Mouse (Mus musculus): Measurements from ENCODE around the gene 1700088E04Rik.

The 1700088E04Rik gene

DNA sequence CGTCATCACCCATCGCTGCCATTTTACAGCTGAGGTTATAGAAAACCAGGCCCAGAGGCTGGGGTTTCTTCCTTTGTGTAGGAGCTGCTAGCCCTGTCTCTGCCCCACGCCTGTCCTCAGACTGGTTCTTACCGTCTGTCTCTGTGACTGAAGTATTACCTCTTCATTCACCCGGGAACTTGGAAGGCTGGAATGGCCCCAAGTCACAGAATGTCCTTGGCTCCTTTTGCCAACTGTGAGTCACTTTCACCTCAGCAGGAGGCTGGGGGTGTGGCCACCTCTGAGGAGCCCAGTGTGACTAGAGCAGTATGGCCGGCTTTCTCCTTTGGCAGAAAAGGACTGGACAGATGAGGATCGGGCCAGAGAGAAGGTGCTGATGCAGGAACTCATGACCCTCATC, 9.6 kb downstream of the 1700088E04Rik start:
- DNase-seq (ENCODE audit: low spot score): peak; percentile 88

DNA sequence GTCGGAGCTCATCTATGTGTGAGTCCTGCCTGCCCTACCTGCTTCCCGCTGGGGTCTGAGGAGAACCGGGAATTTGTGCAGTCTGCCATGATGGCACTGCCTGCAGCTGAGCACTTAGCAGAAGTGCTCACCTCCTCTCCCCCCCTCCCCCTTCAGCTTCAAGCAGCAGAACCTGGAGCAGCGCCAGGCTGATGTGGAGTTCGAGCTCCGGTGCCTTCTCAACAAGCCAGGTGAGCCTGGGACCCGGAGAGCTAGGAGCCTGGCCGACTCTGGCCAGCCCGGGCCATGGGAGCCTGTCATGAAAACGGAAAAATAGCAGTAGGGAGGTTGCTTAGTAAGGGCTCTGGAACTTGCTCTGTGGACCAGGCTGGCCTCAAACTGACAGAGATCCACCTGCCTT, 10.3 kb downstream of the 1700088E04Rik start:
- peak; percentile 72 for DNase-seq (ENCODE audit: low spot score)

DNA sequence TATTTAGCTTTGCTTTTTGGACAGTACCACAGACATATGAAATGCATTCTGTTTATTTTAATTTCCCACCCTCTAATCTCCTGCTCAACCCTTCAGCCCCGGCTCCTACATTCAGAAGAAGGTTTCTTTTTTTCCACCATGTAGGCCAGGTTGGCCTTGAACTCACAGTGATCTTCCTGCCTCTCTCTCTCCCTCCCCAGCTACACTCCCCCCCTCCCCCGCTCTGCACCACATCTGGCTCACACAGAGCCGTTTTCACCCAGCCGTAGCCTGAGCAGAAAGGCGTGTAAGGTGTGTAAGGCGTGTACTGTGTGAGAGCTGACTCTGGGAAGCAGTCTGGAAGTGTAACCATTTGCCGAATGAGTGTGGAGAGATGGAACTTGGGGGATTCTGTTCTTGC, 11.7 kb downstream of the 1700088E04Rik start:
- DNase-seq (ENCODE audit: low spot score): peak; percentile 71

DNA sequence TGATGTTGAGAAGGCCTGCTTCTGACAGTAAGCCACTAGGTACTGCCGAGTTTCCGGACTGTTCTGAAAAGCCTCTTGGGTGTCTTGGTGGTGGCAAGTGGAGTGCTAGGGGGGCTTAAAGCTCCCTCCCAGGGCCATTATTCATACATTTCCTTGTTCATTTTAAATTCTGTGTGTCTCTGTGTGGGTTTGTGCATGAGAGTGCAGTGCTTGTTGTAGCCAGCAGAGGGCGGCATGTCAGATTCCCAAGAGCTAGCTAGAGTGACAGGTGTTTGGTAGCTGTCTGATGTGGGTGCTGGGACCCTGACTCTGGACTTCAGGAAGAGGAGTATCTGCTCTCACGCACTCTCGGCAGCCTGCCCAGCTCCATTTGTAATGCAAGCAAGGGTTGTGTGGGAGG, 12.8 kb downstream of the 1700088E04Rik start:
- no peak for DNase-seq (ENCODE audit: low spot score)

DNA sequence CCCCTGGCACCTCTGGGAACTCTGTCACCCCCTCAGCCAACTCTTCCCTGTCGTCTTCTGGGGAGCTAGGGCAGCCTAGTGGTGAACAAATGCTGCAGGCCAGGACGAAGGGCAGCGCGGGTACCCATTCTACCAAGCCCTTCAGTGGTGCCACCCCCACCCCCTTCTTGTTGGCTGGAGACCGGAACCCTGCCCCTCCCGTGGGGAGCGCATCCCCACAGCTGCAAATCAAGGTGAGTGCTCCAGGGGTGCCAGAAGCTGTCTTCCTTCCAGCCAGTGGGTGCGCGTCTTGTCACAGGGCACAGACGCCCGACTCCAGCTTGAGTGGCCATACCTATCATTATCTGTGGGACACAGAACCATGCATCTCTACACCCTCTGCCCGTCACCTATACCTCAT, 14.0 kb downstream of the 1700088E04Rik start:
- DNase-seq (ENCODE audit: low spot score): no peak

DNA sequence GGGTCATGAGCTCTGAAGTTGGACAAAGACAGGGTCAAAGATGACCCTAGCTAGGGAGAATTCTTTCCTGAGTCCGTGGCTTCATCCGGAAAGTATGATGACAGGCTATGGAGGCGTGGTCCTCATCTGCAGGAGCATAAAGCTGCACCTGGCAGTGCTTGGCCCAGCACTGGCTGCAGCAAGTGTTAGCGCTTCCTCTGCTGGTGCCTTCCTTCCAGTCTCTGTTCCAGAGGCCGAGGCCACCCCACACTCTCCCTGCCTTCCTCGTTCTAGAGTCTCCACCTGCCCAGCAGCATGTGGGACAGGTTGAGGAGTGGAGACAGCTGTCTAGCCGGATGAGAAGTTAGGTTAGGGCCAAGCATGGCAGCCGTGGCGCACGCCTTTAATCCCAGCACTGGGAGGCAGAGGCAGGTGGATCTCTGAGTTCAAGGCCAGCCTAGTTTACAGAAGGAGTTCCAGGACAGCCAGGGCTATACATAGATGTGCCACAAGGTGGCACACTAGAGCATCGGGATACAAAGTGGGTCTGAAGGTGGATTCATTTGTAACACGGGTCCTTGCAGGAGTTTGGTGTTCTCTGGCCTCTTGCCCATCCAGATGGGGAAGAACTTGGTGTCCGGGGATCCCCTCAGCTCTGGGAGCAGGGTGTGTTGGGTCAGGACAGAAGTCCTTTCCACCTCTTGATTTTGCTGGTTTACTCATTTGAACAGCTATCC, 14.7 kb downstream of the 1700088E04Rik start:
- DNase-seq (ENCODE audit: low spot score): peak; percentile 72

DNA sequence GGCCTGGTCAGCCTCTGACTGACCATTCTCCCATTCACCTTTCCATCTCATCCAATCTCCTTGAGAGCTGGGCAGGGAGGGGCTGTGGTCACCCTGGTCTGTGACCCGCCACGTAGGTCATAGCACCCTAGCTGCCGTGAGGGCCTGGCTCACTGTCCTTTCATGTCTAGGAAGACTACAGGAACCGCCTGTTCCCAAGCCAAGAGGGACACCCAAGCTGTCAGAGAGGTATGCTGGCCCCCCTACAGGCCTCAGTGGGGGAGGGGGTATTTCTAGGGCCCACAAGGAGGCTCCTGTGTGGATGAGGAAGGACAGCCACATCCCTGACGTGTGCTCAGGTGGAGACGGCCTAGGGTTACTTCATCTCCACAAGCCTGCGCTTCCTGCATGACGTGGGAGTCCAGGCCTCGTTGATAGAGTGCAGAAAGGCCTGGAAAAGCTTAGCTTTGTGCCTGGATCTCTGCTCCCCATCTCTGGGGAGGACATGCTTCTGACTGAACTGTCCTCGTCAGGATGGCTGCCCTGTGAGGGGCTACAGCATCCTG, 16.6 kb downstream of the 1700088E04Rik start:
- no peak for DNase-seq (ENCODE audit: low spot score)

DNA sequence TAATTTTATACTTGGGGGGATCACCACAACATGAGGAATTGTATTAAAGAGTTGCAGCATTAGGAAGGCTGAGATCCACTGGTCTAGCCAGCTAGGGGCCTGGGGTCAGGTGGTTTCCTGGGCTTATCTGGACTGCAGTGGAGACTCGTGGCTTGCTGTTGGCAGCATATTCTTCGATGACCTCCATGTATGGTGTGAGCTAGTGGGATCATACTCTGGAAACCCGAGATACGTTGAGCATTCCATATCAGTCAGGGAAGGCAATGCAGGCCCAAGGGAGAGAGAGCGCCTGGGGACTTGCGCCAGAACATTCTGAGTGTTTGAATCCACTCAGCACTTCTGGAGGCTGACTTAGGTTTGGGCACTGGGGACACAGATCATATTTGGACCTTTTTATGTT, 17.3 kb downstream of the 1700088E04Rik start:
- DNase-seq (ENCODE audit: low spot score): no peak

DNA sequence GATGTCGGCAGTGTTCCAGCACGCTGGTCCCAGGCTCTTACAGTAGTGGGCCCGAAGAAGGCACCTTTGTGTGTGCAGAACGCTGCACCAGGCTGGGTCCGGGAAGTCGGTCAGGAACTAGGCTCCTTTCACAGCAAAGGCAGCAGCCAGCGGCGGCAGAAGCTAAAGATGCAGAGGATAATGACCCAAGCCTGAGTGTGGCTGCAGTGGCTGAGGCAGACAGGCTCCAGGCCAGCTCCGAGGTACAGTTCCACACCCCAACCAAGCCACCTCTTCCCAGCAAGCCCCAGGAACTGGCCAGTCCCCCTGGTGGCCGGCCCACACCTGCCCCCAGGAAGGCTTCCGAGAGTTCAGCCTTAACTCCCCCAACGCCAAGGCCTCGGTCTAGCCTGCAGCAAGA, 18.5 kb downstream of the 1700088E04Rik start:
- DNase-seq (ENCODE audit: low spot score): no peak

DNA sequence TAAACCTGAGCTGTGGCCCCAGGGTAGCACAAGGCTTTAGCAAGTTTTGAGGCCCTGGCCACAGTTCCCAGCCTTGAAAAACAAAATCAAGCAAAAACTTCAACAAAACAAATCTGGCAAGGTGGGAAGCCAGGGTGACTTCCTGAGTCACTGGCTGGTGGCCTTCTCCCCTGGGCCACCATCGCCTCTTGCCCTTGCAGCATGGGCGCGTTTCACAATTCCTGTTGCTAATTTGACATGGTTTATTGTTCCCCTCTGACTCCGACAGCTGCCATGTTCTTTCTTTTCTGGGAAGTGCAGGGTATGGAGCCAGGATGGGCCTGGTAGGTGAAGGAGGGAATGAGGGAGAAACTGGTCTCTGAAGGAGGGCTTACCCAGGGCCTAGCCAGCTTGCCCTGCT, 18.9 kb downstream of the 1700088E04Rik start:
- DNase-seq (ENCODE audit: low spot score): no peak

DNA sequence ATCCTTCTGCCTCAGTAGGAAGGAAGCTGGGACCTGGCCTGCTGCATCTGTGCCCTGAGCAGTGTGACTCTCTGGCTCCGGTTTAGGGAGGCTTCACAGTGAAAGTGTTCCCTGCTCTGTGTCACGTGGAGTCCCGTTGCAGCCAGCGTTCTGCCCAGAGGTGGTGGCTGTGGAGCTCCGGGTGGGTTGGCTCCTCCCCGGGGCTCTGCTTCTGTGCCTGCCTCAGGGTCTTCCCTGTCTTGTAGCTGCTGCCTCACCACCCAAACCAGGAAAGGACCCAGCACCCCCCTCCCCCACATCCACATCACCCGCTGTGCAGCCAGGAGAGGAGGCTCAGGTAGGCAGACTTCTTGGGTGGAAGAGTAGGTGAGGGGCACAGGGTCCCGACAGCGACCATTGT, 21.6 kb downstream of the 1700088E04Rik start:
- DNase-seq (ENCODE audit: low spot score): no peak

DNA sequence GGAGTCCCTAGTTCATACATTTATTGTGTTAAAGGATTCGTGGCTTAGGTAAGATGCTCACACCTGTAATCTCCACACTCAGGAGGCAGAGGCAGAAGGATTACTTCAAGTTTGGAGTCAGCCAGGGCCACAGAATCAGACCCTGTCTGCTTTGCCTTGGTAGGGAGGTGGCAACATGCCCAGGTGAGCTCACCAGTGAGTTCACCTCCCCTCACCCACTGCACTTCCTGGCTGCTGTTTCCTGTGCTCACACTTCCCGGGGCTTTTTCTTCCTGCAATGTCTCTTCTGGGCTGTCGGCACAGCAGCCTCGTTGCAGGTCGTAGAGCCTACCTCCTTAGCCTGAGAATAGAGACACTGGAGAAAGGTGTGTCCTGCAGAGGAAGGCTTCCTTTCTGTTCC, 25.8 kb downstream of the 1700088E04Rik start:
- no peak for DNase-seq (ENCODE audit: low spot score)

DNA sequence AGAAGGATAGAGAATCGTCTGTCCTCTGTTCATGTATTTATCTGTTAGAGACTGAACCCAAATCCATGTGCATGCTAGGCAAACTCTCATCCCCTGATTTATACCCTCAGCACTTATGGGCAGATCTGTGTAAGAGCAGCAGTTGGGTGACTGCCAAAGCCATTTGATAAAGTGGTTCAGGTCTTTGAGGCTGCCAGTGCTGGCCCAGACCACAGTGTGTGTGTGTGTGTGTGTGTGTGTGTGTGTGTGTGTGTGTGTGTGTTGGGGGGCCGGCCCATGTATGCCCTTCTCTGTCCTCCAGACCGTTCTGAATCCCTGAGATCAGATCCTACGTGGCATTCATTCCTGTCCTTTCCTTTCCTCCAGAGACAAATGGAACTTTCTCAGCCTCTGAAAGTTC, 29.3 kb downstream of the 1700088E04Rik start:
- DNase-seq (ENCODE audit: low spot score): peak; percentile 53

DNA sequence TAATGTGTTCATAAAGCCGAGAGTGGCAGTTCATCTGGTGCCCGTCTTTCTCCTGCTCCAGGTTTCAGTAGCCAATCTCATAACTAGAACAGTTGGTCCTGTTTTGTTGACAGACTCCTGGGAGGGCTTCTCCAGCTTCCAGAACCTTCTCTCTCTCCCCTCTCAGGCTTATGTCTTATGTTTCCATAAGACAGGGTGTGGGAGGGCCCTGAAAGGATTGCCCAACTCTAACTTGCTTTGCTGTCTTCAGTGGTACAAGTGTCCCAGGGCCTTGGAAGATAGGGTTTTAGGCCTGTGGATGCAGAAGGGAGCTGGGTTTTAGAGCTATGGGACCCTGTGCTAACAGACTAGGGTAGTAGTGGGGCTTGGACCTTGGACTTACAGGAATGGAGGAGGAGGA, 30.5 kb downstream of the 1700088E04Rik start:
- DNase-seq (ENCODE audit: low spot score): no peak

DNA sequence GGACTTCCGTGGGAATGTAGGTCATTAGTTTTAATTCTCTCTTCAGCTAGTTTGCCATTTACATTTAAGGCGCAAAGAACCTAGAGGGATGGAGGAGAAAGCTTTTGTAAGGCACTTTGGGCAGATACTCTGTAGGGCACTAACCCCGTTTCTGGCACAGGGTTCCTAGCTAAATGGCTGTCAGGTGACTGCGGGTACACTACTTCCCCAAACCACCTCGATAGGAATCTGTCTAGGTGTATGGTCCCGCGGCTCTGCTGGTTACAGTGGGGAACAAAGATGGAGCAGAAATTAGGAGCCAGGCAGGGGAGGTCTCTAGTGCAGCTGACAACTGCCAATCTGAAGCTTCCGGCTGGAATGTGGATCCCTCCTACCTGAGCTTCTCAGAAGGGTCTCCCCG, 31.0 kb downstream of the 1700088E04Rik start:
- DNase-seq (ENCODE audit: low spot score): no peak

DNA sequence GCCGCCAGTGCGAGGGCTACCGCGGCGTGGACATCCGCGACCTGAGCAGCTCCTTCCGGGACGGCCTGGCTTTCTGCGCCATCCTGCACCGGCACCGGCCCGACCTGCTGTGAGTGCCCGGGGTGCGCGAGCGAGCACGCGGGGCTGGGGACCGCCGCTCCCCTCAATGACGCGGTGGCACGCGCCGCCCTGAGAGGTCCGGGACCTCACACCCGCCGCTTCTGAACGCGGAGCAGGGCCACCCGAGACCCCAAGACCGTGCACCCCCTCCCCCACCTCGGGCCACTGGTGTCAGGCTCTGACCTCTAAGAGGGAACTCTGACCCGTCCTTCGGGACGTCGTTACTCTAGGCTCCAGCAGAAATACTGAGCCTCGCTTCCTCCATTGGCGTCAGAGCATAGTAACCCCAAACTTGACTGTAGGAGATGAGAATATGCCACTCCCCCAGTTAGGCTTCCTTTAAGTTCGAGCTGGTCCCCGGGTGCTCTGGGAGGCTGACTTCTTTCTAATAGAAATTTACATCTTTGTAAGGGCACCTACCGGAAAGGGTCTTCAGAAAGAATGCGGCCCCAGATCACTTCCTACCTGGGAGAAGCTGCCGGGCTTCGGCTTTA, 31.6 kb downstream of the 1700088E04Rik start:
- DNase-seq (ENCODE audit: low spot score): peak; percentile 78

DNA sequence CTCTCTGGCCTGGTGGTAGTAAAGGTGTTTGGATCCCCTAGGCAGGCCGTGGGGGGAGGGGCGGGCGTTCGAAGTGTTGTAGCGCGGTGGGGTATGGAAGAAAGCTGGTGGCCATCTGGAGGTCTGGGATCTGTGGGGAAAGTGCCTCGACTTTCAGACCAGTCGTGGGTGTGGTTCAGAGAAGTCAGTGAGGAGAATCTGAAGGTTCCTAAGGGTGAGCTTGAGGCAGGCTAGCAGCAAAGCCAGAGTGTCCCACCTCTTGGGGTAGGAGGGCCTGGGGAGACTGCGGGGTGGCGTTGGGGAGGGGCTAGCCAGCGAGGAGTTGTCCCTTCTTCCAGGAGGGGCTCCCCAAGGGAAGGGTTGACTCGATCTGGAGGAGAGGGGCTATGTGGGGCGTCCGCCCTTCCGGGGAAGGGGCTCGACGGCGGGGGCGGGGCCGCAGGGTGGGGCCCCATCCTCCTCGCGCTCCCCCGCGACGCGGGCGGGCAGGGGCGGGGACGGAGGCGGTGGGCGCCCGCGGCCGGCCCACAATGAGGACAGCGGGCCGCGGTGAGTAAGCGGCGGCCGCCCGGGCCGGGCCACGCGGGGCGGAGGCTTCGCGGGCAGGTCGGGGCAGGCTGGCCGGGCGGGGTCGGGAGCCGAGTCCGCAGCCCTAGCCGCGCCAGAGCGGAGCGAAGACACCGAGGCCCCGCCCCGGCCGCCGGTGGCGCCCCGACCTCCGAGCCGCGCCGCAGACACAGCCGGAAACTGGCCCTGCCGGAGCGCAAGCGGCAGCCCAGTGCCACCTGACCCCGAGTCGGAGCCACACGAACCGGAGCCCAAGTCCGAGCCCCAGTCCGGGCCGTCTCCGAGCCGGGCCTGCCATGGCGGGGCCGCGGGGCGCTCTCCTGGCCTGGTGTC, 32.4 kb downstream of the 1700088E04Rik start, which contains the start of gene Micall1:
TSS of gene Micall1 (plus strand) at position 478 of the 900 bp plus-strand sequence.
- peak; percentile 86 for DNase-seq (ENCODE audit: low spot score)

DNA sequence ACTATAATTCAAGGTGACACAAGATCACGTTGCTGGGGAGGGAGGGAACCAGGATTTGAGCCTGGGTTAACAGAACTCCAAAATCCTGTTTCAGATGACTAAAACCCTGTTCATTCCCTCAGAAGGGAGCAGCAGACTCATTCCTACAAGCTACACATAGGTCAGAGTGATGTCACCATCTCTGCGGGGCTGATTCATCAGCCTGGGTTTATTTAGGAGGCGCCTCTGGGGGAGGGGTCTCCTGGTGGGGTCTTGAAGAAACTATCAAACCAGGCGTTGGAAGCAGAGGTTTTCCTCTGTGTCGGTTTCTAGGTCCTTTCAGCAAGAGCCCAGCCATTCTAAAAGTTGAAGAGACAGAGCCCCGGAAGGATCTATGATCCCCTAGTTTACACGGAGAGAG, 33.1 kb downstream of the 1700088E04Rik start:
- DNase-seq (ENCODE audit: low spot score): no peak

DNA sequence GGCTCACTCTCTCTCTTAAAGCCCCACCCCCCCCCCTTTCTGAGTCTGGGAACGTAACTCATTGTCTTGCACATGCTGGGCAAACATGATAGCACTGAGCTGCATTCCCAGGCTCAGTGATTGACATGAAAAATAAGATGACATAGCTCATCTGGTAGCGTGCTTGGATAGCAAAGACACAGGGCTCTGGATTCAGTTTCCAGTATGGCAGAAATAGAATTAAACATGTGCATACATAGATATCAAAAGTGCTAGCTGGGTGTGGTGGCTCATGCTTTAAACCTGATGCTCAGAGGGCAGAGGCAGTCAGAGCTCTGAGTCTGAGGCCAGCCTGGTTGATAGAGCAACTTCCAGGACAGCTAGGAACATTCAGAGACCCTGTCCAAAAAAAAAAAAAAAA, 35.2 kb downstream of the 1700088E04Rik start:
- DNase-seq (ENCODE audit: low spot score): no peak

DNA sequence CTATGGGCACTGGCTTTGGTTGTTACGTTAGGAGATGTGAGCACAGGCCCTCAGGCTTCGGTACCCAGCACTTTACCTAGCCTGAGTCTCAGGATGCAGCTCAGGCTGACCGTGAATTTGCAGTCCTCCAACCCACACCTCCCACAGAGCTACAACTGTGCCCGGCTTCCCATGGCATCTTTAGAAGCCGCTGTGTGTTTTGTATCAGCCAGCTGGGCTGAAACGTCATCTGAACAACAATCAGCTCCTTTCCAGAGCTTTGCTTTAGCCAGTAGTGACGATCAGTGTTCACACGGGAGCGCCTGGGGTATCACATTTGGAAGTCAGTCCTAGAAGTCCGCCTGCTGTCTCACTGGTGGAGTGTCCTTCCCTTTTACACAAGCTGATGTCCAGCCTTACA, 37.8 kb downstream of the 1700088E04Rik start:
- DNase-seq (ENCODE audit: low spot score): no peak

DNA sequence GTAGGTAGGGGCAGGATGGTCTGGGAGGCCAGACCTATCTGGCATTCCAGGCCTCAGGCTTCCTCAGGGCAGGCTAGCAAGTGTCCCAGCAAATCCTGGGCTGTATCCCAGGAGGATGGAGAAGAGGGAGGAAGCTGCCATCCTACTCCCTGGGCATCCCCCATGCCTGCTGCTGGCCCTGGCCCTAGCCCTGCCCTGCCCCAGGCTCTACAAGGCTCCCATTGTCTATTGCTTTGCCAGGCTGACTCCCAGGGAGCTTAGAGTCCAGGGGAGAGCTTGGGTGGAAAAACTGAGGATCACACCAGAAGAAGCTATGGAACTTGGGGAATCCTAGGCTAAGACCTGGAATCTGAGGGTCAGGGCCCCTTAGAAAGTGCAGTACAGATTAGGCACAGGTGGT, 39.5 kb downstream of the 1700088E04Rik start:
- no peak for DNase-seq (ENCODE audit: low spot score)

DNA sequence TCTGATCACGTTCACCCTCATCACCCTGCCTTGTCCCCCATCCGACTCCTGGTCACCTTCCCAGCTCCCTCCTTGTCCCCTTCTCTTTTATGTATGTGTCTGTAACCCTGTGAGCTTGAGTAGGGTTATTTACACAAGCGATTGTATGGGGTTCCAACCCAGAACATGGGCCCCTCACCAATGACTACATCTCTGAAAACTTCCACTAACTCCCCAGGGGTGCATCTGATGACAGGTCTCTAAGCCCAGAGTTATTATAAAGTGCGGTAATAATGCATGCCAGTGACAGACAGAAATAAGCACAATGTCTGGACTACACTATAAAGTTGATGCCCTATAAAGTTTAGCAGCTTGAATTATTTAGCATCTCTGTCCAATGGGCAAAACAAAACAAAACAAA, 40.7 kb downstream of the 1700088E04Rik start:
- DNase-seq (ENCODE audit: low spot score): no peak

DNA sequence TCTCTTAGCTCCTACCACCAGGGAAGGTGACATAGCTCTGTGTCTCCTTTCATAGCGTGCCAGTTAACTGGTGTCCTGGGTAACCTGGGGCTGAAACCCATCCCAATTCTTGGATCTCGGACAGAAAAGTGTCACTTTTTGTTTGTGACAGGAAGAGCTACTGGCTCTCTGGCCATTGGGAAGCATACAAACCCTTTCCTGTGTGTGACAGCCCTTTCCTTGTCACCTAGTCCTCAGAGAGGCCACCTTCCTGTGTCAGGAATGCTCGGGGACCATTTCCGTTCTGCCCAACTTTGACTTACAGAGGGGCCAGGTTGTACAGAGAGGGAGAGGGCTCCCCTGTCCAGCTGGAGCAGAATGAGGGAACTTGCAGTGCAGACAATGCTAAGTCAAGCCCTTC, 41.6 kb downstream of the 1700088E04Rik start:
- DNase-seq (ENCODE audit: low spot score): no peak
